Mouse (Mus musculus) layer of hippocampus, adult 2 months (tissue): ENCODE results near the gene Gm20843. TPM values are rescaled to one million over a fixed set of nuclear protein-coding genes. Genes with fewer than 3 reads are reported as not detected.
"Not testable (repeated sequence)": the region's sequence is repeated elsewhere in the genome, so short reads cannot be mapped to it uniquely, and the experiment has no call there.

Source experiments
- DNase-seq, 2 experiments: peaks; one replicate each; pipeline ENCODE4 v3.0.0; 2022; ENCODE audit warnings: low spot score in 2 of 2
- H3K27ac ChIP-seq: fragments of 200-600 bp; 2 replicates; pipeline ENCODE4 v1.8.1; 2022
- H3K4me3 ChIP-seq: fragments of 200-600 bp; 2 replicates; pipeline ENCODE4 v1.8.1; 2022; ENCODE audit warnings: mild to moderate bottlenecking
- long read RNA-seq, 2 experiments: library from polyadenylated mRNA; stranded (forward); transcript quantifications; one replicate each; pipeline ENCODE4 v2.0.0; 2021; ENCODE audit warnings: borderline mapping rate in 2 of 2
- total RNA-seq, 2 experiments: library from RNA; stranded (reverse); gene quantifications; 2 replicates each; pipeline ENCODE4 v1.2.3; 2021

The Gm20843 gene
- not detected for total RNA-seq
- long read RNA-seq, experiment 1: 0 reads
- long read RNA-seq, experiment 2: 0 reads

- not testable (repeated sequence) for H3K27ac ChIP-seq, DNase-seq, H3K4me3 ChIP-seq
These were observed at the start of gene Gm20843 for GRCm38 (mm10) chrY:72247018-72247417. Gm20843 (minus strand) TSS chrY:72247118.
